ENCODE assay signal across 19 mouse cellular contexts in genomic region chr10:26639118-26639517, GRCm38 (mm10).
A peak's percentile ranks its signal among the peaks of the same experiment; 100 is the strongest.
DNase-seq lines count a peak whose midpoint lies in the region; ATAC-seq lines count a peak whose summit lies in the region.
"Had no signal": no experiment of that assay in that cellular context is flagged by ENCODE, and none has a peak within 500 bp of the region (broad histone marks: within the 10 kb centered on the region; RNA-seq: fewer than 3 reads in every experiment).

No protein-coding gene starts in this region.

- no peaks in the 10 kb centered on the region for H3K36me3 ChIP-seq in forebrain, embryonic 13.5 days (ENCODE audit: poor library complexity, severe bottlenecking)
- H3K36me3 ChIP-seq in forebrain, embryonic 12.5 days (replicated peaks), result no peaks in the 10 kb centered on the region
- no peaks in the 10 kb centered on the region for H3K36me3 ChIP-seq in hindbrain, embryonic 14.5 days (replicated peaks; ENCODE audit: control insufficient read depth, insufficient read depth)
- no peaks in the 10 kb centered on the region for H3K36me3 ChIP-seq in hindbrain, embryonic 11.5 days (ENCODE audit: control insufficient read depth, insufficient read depth, low read length)
- no peaks in the 10 kb centered on the region for H3K36me3 ChIP-seq in midbrain, embryonic 16.5 days (ENCODE audit: control insufficient read depth, insufficient read depth, low read length)
- H3K36me3 ChIP-seq in midbrain, embryonic 10.5 days, result no peaks in the 10 kb centered on the region
- H3K36me3 ChIP-seq: heart, embryonic 13.5 days; hindbrain, embryonic 12.5 days had no signal

- intact Hi-C loops in left cerebral cortex, postnatal 25 days (cut with DNase I), result no loop called here

- H3K9me3 ChIP-seq in forebrain, embryonic 13.5 days (replicated peaks), result no peaks in the 10 kb centered on the region
- no peaks in the 10 kb centered on the region for H3K9me3 ChIP-seq in forebrain, embryonic 12.5 days
- H3K9me3 ChIP-seq in hindbrain, embryonic 14.5 days (ENCODE audit: control insufficient read depth, low read length), result no peaks in the 10 kb centered on the region
- H3K9me3 ChIP-seq in hindbrain, embryonic 11.5 days (ENCODE audit: control insufficient read depth, low read length), result no peaks in the 10 kb centered on the region
- no peaks in the 10 kb centered on the region for H3K9me3 ChIP-seq in midbrain, embryonic 16.5 days (replicated peaks; ENCODE audit: control insufficient read depth, low read length, poor library complexity, severe bottlenecking)
- H3K9me3 ChIP-seq in midbrain, embryonic 10.5 days (replicated peaks), result no peaks in the 10 kb centered on the region
- H3K9me3 ChIP-seq: heart, embryonic 13.5 days; hindbrain, embryonic 12.5 days had no signal

- no peak overlapping the region for H3K9ac ChIP-seq in forebrain, embryonic 13.5 days
- H3K9ac ChIP-seq in forebrain, embryonic 12.5 days, result no peak overlapping the region
- no peak overlapping the region for H3K9ac ChIP-seq in hindbrain, embryonic 14.5 days
- no peak overlapping the region for H3K9ac ChIP-seq in hindbrain, embryonic 11.5 days (ENCODE audit: low read depth, low read length)
- H3K9ac ChIP-seq in midbrain, embryonic 16.5 days (ENCODE audit: low read depth, low read length), result no peak overlapping the region
- H3K9ac ChIP-seq: heart, embryonic 13.5 days; hindbrain, embryonic 12.5 days had no signal

- H3K4me2 ChIP-seq in forebrain, embryonic 13.5 days, result no peak overlapping the region
- no peak overlapping the region for H3K4me2 ChIP-seq in forebrain, embryonic 12.5 days
- no peak overlapping the region for H3K4me2 ChIP-seq in hindbrain, embryonic 14.5 days (replicated peaks)
- H3K4me2 ChIP-seq in hindbrain, embryonic 11.5 days (replicated peaks; ENCODE audit: low read depth, low read length), result no peak overlapping the region
- H3K4me2 ChIP-seq in midbrain, embryonic 16.5 days (ENCODE audit: low read length), result no peak overlapping the region
- H3K4me2 ChIP-seq: heart, embryonic 13.5 days; hindbrain, embryonic 12.5 days had no signal

- H3K4me3 ChIP-seq in forebrain, embryonic 13.5 days, result no peak overlapping the region
- no peak overlapping the region for H3K4me3 ChIP-seq in forebrain, embryonic 12.5 days (replicated peaks)
- no peak overlapping the region for H3K4me3 ChIP-seq in hindbrain, embryonic 14.5 days (replicated peaks; ENCODE audit: low read length)
- no peak overlapping the region for H3K4me3 ChIP-seq in hindbrain, embryonic 11.5 days (ENCODE audit: low read depth, low read length)
- no peak overlapping the region for H3K4me3 ChIP-seq in midbrain, embryonic 16.5 days (ENCODE audit: low read depth, low read length)
- H3K4me3 ChIP-seq in midbrain, embryonic 10.5 days, result no peak overlapping the region
- H3K4me3 ChIP-seq: heart, embryonic 13.5 days; hindbrain, embryonic 12.5 days had no signal

- H3K27ac ChIP-seq in forebrain, embryonic 13.5 days, result no peak overlapping the region
- H3K27ac ChIP-seq in forebrain, embryonic 12.5 days, result no peak overlapping the region
- no peak overlapping the region for H3K27ac ChIP-seq in hindbrain, embryonic 14.5 days
- H3K27ac ChIP-seq in hindbrain, embryonic 11.5 days (ENCODE audit: low read depth, low read length), result no peak overlapping the region
- no peak overlapping the region for H3K27ac ChIP-seq in midbrain, embryonic 16.5 days (ENCODE audit: low read length)
- H3K27ac ChIP-seq in midbrain, embryonic 10.5 days (replicated peaks), result no peak overlapping the region
- H3K27ac ChIP-seq: heart, embryonic 13.5 days; hindbrain, embryonic 12.5 days had no signal

- H3K27me3 ChIP-seq in forebrain, embryonic 13.5 days, result no peaks in the 10 kb centered on the region
- H3K27me3 ChIP-seq in forebrain, embryonic 12.5 days, result no peaks in the 10 kb centered on the region
- no peaks in the 10 kb centered on the region for H3K27me3 ChIP-seq in hindbrain, embryonic 14.5 days (ENCODE audit: control insufficient read depth, insufficient read depth, low read length)
- H3K27me3 ChIP-seq in hindbrain, embryonic 11.5 days (ENCODE audit: control insufficient read depth, insufficient read depth, low read length), result no peaks in the 10 kb centered on the region
- no peaks in the 10 kb centered on the region for H3K27me3 ChIP-seq in midbrain, embryonic 16.5 days (ENCODE audit: control insufficient read depth, insufficient read depth, low read depth, low read length)
- H3K27me3 ChIP-seq in midbrain, embryonic 10.5 days (ENCODE audit: low read depth, poor library complexity, severe bottlenecking), result no peaks in the 10 kb centered on the region
- H3K27me3 ChIP-seq: heart, embryonic 13.5 days; hindbrain, embryonic 12.5 days; Patski had no signal

- no peaks in the 10 kb centered on the region for H3K4me1 ChIP-seq in forebrain, embryonic 13.5 days
- H3K4me1 ChIP-seq in forebrain, embryonic 12.5 days, result no peaks in the 10 kb centered on the region
- H3K4me1 ChIP-seq in hindbrain, embryonic 14.5 days (replicated peaks; ENCODE audit: control insufficient read depth, insufficient read depth, low read length), result no peaks in the 10 kb centered on the region
- no peaks in the 10 kb centered on the region for H3K4me1 ChIP-seq in hindbrain, embryonic 11.5 days (replicated peaks; ENCODE audit: control insufficient read depth, insufficient read depth, low read length)
- peaks cover 3% of the 10 kb centered on the region; the same call in 1 of the 2 replicates for H3K4me1 ChIP-seq in midbrain, embryonic 16.5 days (ENCODE audit: control insufficient read depth, insufficient read depth, low read length)
- H3K4me1 ChIP-seq in midbrain, embryonic 10.5 days, result peaks cover 15% of the 10 kb centered on the region
- H3K4me1 ChIP-seq: heart, embryonic 13.5 days; hindbrain, embryonic 12.5 days had no signal

- 68% methylated on average over 3 of the region's 3 CpGs for WGBS in forebrain, embryonic 13.5 days
- WGBS in forebrain, embryonic 12.5 days, result 74% methylated on average over 3 of the region's 3 CpGs
- WGBS in hindbrain, embryonic 14.5 days, result 56% methylated on average over 3 of the region's 3 CpGs
- 84% methylated on average over 3 of the region's 3 CpGs for WGBS in hindbrain, embryonic 11.5 days
- 46% methylated on average over 3 of the region's 3 CpGs for WGBS in midbrain, embryonic 16.5 days
- WGBS in midbrain, embryonic 10.5 days, result 89% methylated on average over 3 of the region's 3 CpGs

- 0 out of 2 replicates have a peak, but pooled peaks have one; percentile 27 for ATAC-seq in forebrain, embryonic 13.5 days
- no peak for ATAC-seq in forebrain, embryonic 12.5 days (ENCODE audit: low FRiP score)
- ATAC-seq in hindbrain, embryonic 14.5 days (ENCODE audit: low FRiP score), result no peak
- ATAC-seq in hindbrain, embryonic 11.5 days (ENCODE audit: low FRiP score), result no peak
- ATAC-seq in midbrain, embryonic 16.5 days, result peak; percentile 51; the same call in 1 of the 2 replicates
- ATAC-seq: activated CD4-positive, CD25-positive, alpha-beta regulatory T cell, adult 4 months; intestine, embryonic 16.5 days; Patski had no signal

- peak; percentile 32 for DNase-seq in hindbrain, embryonic 14.5 days (ENCODE audit: low spot score)
- DNase-seq in hindbrain, embryonic 11.5 days (ENCODE audit: low spot score), result no peak
- no peak for DNase-seq in midbrain, embryonic 10.5 days (ENCODE audit: low spot score)
- no peak for DNase-seq in left cerebral cortex, postnatal 25 days (ENCODE audit: low spot score in 2 of 2)
- DNase-seq in cerebellum, adult 8-10 months, result no peak
- DNase-seq: adrenal gland, postnatal 14 days; cerebellum, adult 18-20 months; cerebellum, postnatal 10 days; gastrocnemius, postnatal 36 days; heart, adult 11 months; heart, postnatal 36 days had no signal

Comparison
In these comparisons a context has a peak if more than half of its experiments do, and no peak if none do; other contexts are left out.
1. ATAC-seq: peak in forebrain, embryonic 13.5 days (single experiment) and midbrain, embryonic 16.5 days (single experiment); none in forebrain, embryonic 12.5 days (single experiment), hindbrain, embryonic 14.5 days (single experiment) and hindbrain, embryonic 11.5 days (single experiment).